Mouse (Mus musculus): ENCODE data around the gene Morc2a. TPM values are rescaled to one million over a fixed set of nuclear protein-coding genes. Genes with fewer than 3 reads are reported as not detected.
"Not testable (repeated sequence)": the region's sequence is repeated elsewhere in the genome, so short reads cannot be mapped to it uniquely, and the experiment has no call there.

The Morc2a gene
- polyA plus RNA-seq, 1 experiment, result 16.0 TPM

DNA sequence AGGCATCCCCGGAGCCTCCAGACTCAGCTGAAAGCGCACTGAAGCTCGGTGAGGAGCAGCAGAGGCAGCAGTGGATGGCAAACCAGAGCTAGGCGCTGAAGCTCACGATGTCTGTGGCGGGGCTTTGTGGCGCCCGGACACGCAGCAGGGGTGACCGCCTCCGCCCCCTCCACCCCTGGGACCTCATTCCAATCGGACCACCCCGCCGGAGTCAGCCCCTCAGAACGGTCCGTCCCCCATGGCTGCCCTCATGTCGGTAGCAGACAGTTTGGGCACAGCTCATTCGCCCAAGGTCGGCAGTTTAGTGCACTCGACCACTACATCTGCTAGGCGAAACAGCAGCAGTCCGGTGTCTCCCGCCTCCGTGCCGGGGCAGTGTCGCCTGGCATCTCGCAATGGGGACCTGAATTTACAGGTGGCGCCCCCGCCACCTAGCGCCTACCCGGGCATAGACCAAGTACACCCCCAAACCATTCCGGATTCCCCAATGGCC, 19.9 kb upstream of the Morc2a start:
- H3K4me1 ChIP-seq (ENCODE audit: control insufficient read depth, insufficient read depth, low read length), result peaks cover 2% of the 10 kb centered on the region
- no peaks in the 10 kb centered on the region for H3K27me3 ChIP-seq (ENCODE audit: control insufficient read depth, insufficient read depth, low read length)
- no peaks in the 10 kb centered on the region for H3K36me3 ChIP-seq (ENCODE audit: control insufficient read depth, insufficient read depth, low read length)
- H3K4me3 ChIP-seq (ENCODE audit: control insufficient read depth, low read depth, low read length), result peak overlapping the region; percentile 23
- H3K27ac ChIP-seq (ENCODE audit: control insufficient read depth, insufficient read depth, low read depth, low read length), result no peak overlapping the region
- TF ChIP-seq CTCF (IDR thresholded peaks at IDR 0.05; ENCODE audit: control insufficient read depth, insufficient read depth, insufficient replicate concordance, low read depth, low read length) (no peak), POLR2A (IDR thresholded peaks at IDR 0.05; ENCODE audit: control insufficient read depth, low read depth, low read length) (no peak)

GRCm38 (mm10) chr11:3633269-3633668, 15.7 kb upstream of the Morc2a start:
- not testable (repeated sequence) for H3K27me3 ChIP-seq (ENCODE audit: control insufficient read depth, insufficient read depth, low read length); H3K4me3 ChIP-seq (ENCODE audit: control insufficient read depth, low read depth, low read length); H3K36me3 ChIP-seq (ENCODE audit: control insufficient read depth, insufficient read depth, low read length); H3K4me1 ChIP-seq (ENCODE audit: control insufficient read depth, insufficient read depth, low read length); H3K27ac ChIP-seq (ENCODE audit: control insufficient read depth, insufficient read depth, low read depth, low read length)

- Histone ChIP-seq H3K4me1 (ENCODE audit: control insufficient read depth, insufficient read depth, low read length) (no peaks in the 10 kb centered on the region; the same call in 1 of the 2 replicates), H3K27ac (ENCODE audit: control insufficient read depth, insufficient read depth, low read depth, low read length) (peak overlapping the region; percentile 93), H3K27me3 (ENCODE audit: control insufficient read depth, insufficient read depth, low read length) (no peaks in the 10 kb centered on the region), H3K36me3 (ENCODE audit: control insufficient read depth, insufficient read depth, low read length) (no peaks in the 10 kb centered on the region), H3K4me3 (ENCODE audit: control insufficient read depth, low read depth, low read length) (peak overlapping the region; percentile 85)
- TF ChIP-seq CTCF (IDR thresholded peaks at IDR 0.05; ENCODE audit: control insufficient read depth, insufficient read depth, insufficient replicate concordance, low read depth, low read length), result no peak
Observed at GRCm38 (mm10) chr11:3647688-3648087, 1.3 kb upstream of the Morc2a start.

- Histone ChIP-seq H3K36me3 (ENCODE audit: control insufficient read depth, insufficient read depth, low read length) (no peaks in the 10 kb centered on the region), H3K27ac (ENCODE audit: control insufficient read depth, insufficient read depth, low read depth, low read length) (peak overlapping the region; percentile 93), H3K27me3 (ENCODE audit: control insufficient read depth, insufficient read depth, low read length) (no peaks in the 10 kb centered on the region), H3K4me3 (ENCODE audit: control insufficient read depth, low read depth, low read length) (peak overlapping the region; percentile 85), H3K4me1 (ENCODE audit: control insufficient read depth, insufficient read depth, low read length) (no peaks in the 10 kb centered on the region; the same call in 1 of the 2 replicates)
- no peak; the same call in 1 of the 2 replicates for TF ChIP-seq POLR2A (IDR thresholded peaks at IDR 0.05; ENCODE audit: control insufficient read depth, low read depth, low read length)
- TF ChIP-seq CTCF (IDR thresholded peaks at IDR 0.05; ENCODE audit: control insufficient read depth, insufficient read depth, insufficient replicate concordance, low read depth, low read length), result no peak
Observed at GRCm38 (mm10) chr11:3648305-3648963, 557 bp upstream of the Morc2a start.

DNA sequence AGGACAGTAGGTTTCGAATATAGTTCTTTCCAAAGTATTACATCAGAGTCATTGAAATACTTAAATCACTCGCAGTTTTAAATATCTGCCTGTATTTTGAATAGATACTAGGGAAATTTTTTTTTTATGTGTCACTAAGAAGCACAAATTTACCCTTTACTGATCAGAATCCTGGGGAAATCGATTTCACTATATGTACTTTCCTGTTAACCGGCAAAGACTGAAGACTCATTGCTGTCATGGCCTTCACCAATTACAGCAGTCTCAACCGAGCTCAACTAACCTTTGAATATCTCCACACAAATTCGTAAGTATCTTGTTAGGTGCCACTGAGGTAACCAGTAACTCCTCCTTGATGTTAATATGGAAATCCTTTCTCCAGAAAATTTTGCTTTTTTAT, 1.1 kb downstream of the Morc2a start:
- Histone ChIP-seq H3K27ac (ENCODE audit: control insufficient read depth, insufficient read depth, low read depth, low read length) (no peak overlapping the region; the same call in 1 of the 2 replicates), H3K4me1 (ENCODE audit: control insufficient read depth, insufficient read depth, low read length) (no peaks in the 10 kb centered on the region; the same call in 1 of the 2 replicates), H3K36me3 (ENCODE audit: control insufficient read depth, insufficient read depth, low read length) (no peaks in the 10 kb centered on the region), H3K4me3 (ENCODE audit: control insufficient read depth, low read depth, low read length) (peak overlapping the region; percentile 85), H3K27me3 (ENCODE audit: control insufficient read depth, insufficient read depth, low read length) (no peaks in the 10 kb centered on the region)
- no peak for TF ChIP-seq CTCF (IDR thresholded peaks at IDR 0.05; ENCODE audit: control insufficient read depth, insufficient read depth, insufficient replicate concordance, low read depth, low read length)
- no peak for TF ChIP-seq POLR2A (IDR thresholded peaks at IDR 0.05; ENCODE audit: control insufficient read depth, low read depth, low read length)

GRCm38 (mm10) chr11:3661964-3662363, 13.0 kb downstream of the Morc2a start:
- Histone ChIP-seq H3K27me3 (ENCODE audit: control insufficient read depth, insufficient read depth, low read length) (no peaks in the 10 kb centered on the region), H3K36me3 (ENCODE audit: control insufficient read depth, insufficient read depth, low read length) (no peaks in the 10 kb centered on the region; the same call in 1 of the 2 replicates)
- TF ChIP-seq POLR2A (IDR thresholded peaks at IDR 0.05; ENCODE audit: control insufficient read depth, low read depth, low read length), result no peak
- no peak for TF ChIP-seq CTCF (IDR thresholded peaks at IDR 0.05; ENCODE audit: control insufficient read depth, insufficient read depth, insufficient replicate concordance, low read depth, low read length)

DNA sequence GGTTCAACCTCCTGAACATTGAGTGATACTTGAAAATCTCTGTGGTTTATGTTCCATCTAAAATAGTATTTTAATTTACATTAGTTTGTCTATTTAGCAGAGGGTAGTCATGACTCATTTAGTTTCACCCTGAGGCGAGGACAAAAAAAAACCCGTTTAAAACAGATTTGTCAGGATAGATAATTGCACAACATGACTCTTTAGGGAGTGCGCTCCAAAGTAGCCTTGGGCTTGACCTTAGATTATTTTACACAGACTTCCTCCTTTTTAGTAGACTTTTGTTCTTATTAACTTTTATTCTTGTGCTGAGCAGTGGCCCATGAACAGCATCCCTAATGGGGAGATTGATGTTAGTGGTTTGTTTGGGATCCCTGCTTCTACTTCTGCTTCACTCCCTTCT, 18.5 kb downstream of the Morc2a start:
- no peaks in the 10 kb centered on the region for H3K27me3 ChIP-seq (ENCODE audit: control insufficient read depth, insufficient read depth, low read length)

More at GRCm38 (mm10) chr11:3661964-3662363, 13.0 kb downstream of the Morc2a start:
- Histone ChIP-seq H3K27ac (ENCODE audit: control insufficient read depth, insufficient read depth, low read depth, low read length) (no peak overlapping the region), H3K4me3 (ENCODE audit: control insufficient read depth, low read depth, low read length) (no peak overlapping the region), H3K4me1 (ENCODE audit: control insufficient read depth, insufficient read depth, low read length) (no peaks in the 10 kb centered on the region)

More for the DNA sequence above, 18.5 kb downstream of the Morc2a start:
- no peak overlapping the region for H3K27ac ChIP-seq (ENCODE audit: control insufficient read depth, insufficient read depth, low read depth, low read length)
- H3K36me3 ChIP-seq (ENCODE audit: control insufficient read depth, insufficient read depth, low read length), result peaks cover 1% of the 10 kb centered on the region
- H3K4me3 ChIP-seq (ENCODE audit: control insufficient read depth, low read depth, low read length), result no peak overlapping the region
- TF ChIP-seq CTCF (IDR thresholded peaks at IDR 0.05; ENCODE audit: control insufficient read depth, insufficient read depth, insufficient replicate concordance, low read depth, low read length), result no peak
- no peak for TF ChIP-seq POLR2A (IDR thresholded peaks at IDR 0.05; ENCODE audit: control insufficient read depth, low read depth, low read length)
- no peaks in the 10 kb centered on the region for H3K4me1 ChIP-seq (ENCODE audit: control insufficient read depth, insufficient read depth, low read length)

Measured in testis, adult 2 months (tissue).